Mouse (Mus musculus) limb, embryonic 10.5 days (tissue): ENCODE measurements around the gene Etaa1. TPM values are rescaled to one million over a fixed set of nuclear protein-coding genes. Genes with fewer than 3 reads are reported as not detected.
A peak's percentile ranks its signal among the peaks of the same experiment; 100 is the strongest.

Source experiments
- DNase-seq: peaks from one replicate; pipeline ENCODE4 v3.0.0-alpha.2; 2017; ENCODE audit warnings: low spot score
- H3K27ac ChIP-seq: fragments of 300-500 bp; sonication (generic); 2 replicates; pipeline ENCODE4 v1.5.1; 2016; ENCODE audit warnings: mild to moderate bottlenecking
- H3K27me3 ChIP-seq: fragments of 300-500 bp; sonication (generic); 2 replicates; pipeline ENCODE4 v1.6.1; 2016; ENCODE audit warnings: low read depth, mild to moderate bottlenecking; ENCODE audit not compliant: poor library complexity, severe bottlenecking
- H3K36me3 ChIP-seq: fragments of 300-500 bp; sonication (generic); 2 replicates; pipeline ENCODE4 v1.6.1; 2016; ENCODE audit warnings: mild to moderate bottlenecking, moderate library complexity
- H3K4me1 ChIP-seq: fragments of 300-500 bp; sonication (generic); 2 replicates; pipeline ENCODE4 v1.6.1; 2016
- H3K4me3 ChIP-seq: fragments of 300-500 bp; sonication (generic); 2 replicates; pipeline ENCODE4 v1.5.1; 2016; ENCODE audit warnings: mild to moderate bottlenecking, moderate library complexity
- H3K9me3 ChIP-seq: fragments of 300-500 bp; sonication (generic); replicated peaks from 2 replicates; pipeline ENCODE4 v1.6.1; 2016; ENCODE audit warnings: mild to moderate bottlenecking
- WGBS: fragments of 180-500 bp; shearing (Covaris S2); methylation state at CpG from one replicate; pipeline ENCODE4 v1.1.7; 2016; 5-methylcytosine and 5-hydroxymethylcytosine counted together
- polyA plus RNA-seq: library from polyadenylated mRNA; unstranded; fragments of >200 nt; fragmentation: Nextera tagmentation; extraction: Ambion mirVana; gene quantifications from 2 replicates; pipeline ENCODE4 v1.2.1, GENCODE M21; 2016

Gene Etaa1
- 13.8 and 15.1 TPM in 2 replicates for polyA plus RNA-seq

- peak; percentile 93 for DNase-seq
- H3K4me1 ChIP-seq, result no peaks in the 10 kb centered on the region
- H3K27ac ChIP-seq, result peak within 1 kb of the TSS; percentile 99
- H3K36me3 ChIP-seq, result peaks cover 35% of the 10 kb centered on the region
- H3K27me3 ChIP-seq, result no peaks in the 10 kb centered on the region
- no peaks in the 10 kb centered on the region for H3K9me3 ChIP-seq
- H3K4me3 ChIP-seq, result peak within 1 kb of the TSS; percentile 100
- WGBS, result under 1% methylated on average over 68 of the region's 69 CpGs
Observed at GRCm38 (mm10) chr11:17953231-17954134, at the start of gene Etaa1. Gene Etaa1 (minus strand): TSS chr11:17953875.

- H3K9me3 ChIP-seq, result no peaks in the 10 kb centered on the region
- no peak overlapping the region for H3K27ac ChIP-seq
- WGBS, result 90% methylated on average over 3 of the region's 3 CpGs
Observed at GRCm38 (mm10) chr11:17994151-17994550, 40.5 kb upstream of the Etaa1 start.

GRCm38 (mm10) chr11:17992311-17992710, 38.6 kb upstream of the Etaa1 start:
- no peaks in the 10 kb centered on the region for H3K36me3 ChIP-seq
- no peaks in the 10 kb centered on the region for H3K9me3 ChIP-seq
- no peak for DNase-seq
- 92% methylated on average over 9 of the region's 9 CpGs for WGBS
- H3K4me3 ChIP-seq, result no peak overlapping the region
- no peaks in the 10 kb centered on the region for H3K27me3 ChIP-seq
- no peaks in the 10 kb centered on the region for H3K4me1 ChIP-seq
- H3K27ac ChIP-seq, result no peak overlapping the region

More at GRCm38 (mm10) chr11:17994151-17994550, 40.5 kb upstream of the Etaa1 start:
- H3K36me3 ChIP-seq, result no peaks in the 10 kb centered on the region
- H3K27me3 ChIP-seq, result no peaks in the 10 kb centered on the region
- H3K4me1 ChIP-seq, result no peaks in the 10 kb centered on the region
- DNase-seq, result no peak
- H3K4me3 ChIP-seq, result no peak overlapping the region

- H3K27ac ChIP-seq, result no peak overlapping the region
- H3K27me3 ChIP-seq, result no peaks in the 10 kb centered on the region
- H3K4me3 ChIP-seq, result no peak overlapping the region
- 0 out of 2 replicates have a peak, but pooled peaks cover 3% of the 10 kb centered on the region for H3K4me1 ChIP-seq
- DNase-seq, result no peak
- 80% methylated on average over 2 of the region's 2 CpGs for WGBS
- H3K9me3 ChIP-seq, result no peaks in the 10 kb centered on the region
- H3K36me3 ChIP-seq, result no peaks in the 10 kb centered on the region
Observed at GRCm38 (mm10) chr11:17983331-17983730, 29.7 kb upstream of the Etaa1 start.

- H3K4me3 ChIP-seq, result no peak overlapping the region
- 0 out of 2 replicates have a peak, but pooled peaks cover 3% of the 10 kb centered on the region for H3K4me1 ChIP-seq
- no peaks in the 10 kb centered on the region for H3K9me3 ChIP-seq
- 69% methylated on average over 4 of the region's 4 CpGs for WGBS
- no peak for DNase-seq
- no peak overlapping the region for H3K27ac ChIP-seq
- no peaks in the 10 kb centered on the region for H3K36me3 ChIP-seq
- no peaks in the 10 kb centered on the region for H3K27me3 ChIP-seq
Observed at GRCm38 (mm10) chr11:17981246-17981645, 27.6 kb upstream of the Etaa1 start.

GRCm38 (mm10) chr11:17975581-17975980, 21.9 kb upstream of the Etaa1 start:
- Histone ChIP-seq H3K9me3 (no peaks in the 10 kb centered on the region), H3K4me3 (no peak overlapping the region), H3K27ac (no peak overlapping the region), H3K27me3 (no peaks in the 10 kb centered on the region), H3K36me3 (no peaks in the 10 kb centered on the region), H3K4me1 (no peaks in the 10 kb centered on the region)
- no peak for DNase-seq
- WGBS, result 83% methylated on average over 3 of the region's 3 CpGs

GRCm38 (mm10) chr11:17952791-17953190, 884 bp downstream of the Etaa1 start:
- no peaks in the 10 kb centered on the region for H3K27me3 ChIP-seq
- 2% methylated on average over 3 of the region's 3 CpGs for WGBS
- H3K4me3 ChIP-seq, result peak overlapping the region; percentile 100
- no peak for DNase-seq
- H3K36me3 ChIP-seq, result peaks cover 42% of the 10 kb centered on the region
- H3K27ac ChIP-seq, result peak overlapping the region; percentile 99
- H3K9me3 ChIP-seq, result no peaks in the 10 kb centered on the region
- H3K4me1 ChIP-seq, result no peaks in the 10 kb centered on the region

- DNase-seq, result no peak
- Histone ChIP-seq H3K4me1 (no peaks in the 10 kb centered on the region), H3K27ac (no peak overlapping the region), H3K4me3 (no peak overlapping the region), H3K9me3 (no peaks in the 10 kb centered on the region), H3K27me3 (no peaks in the 10 kb centered on the region), H3K36me3 (peaks cover 57% of the 10 kb centered on the region)
- 96% methylated on average over 3 of the region's 3 CpGs for WGBS
Observed at GRCm38 (mm10) chr11:17951336-17951735, 2.3 kb downstream of the Etaa1 start.

GRCm38 (mm10) chr11:17939168-17939567, 14.5 kb downstream of the Etaa1 start:
- Histone ChIP-seq H3K4me1 (no peaks in the 10 kb centered on the region), H3K9me3 (no peaks in the 10 kb centered on the region), H3K27me3 (no peaks in the 10 kb centered on the region), H3K4me3 (no peak overlapping the region), H3K27ac (no peak overlapping the region), H3K36me3 (peaks cover 51% of the 10 kb centered on the region)
- DNase-seq, result no peak
- WGBS, result 94% methylated on average over 1 of the region's 1 CpGs

GRCm38 (mm10) chr11:17937931-17938330, 15.7 kb downstream of the Etaa1 start:
- Histone ChIP-seq H3K4me3 (no peak overlapping the region), H3K4me1 (no peaks in the 10 kb centered on the region), H3K27me3 (no peaks in the 10 kb centered on the region), H3K27ac (no peak overlapping the region), H3K36me3 (peaks cover 41% of the 10 kb centered on the region), H3K9me3 (no peaks in the 10 kb centered on the region)
- DNase-seq, result no peak

GRCm38 (mm10) chr11:17917905-17918304, 35.8 kb downstream of the Etaa1 start:
- H3K27me3 ChIP-seq, result no peaks in the 10 kb centered on the region
- WGBS, result 85% methylated on average over 4 of the region's 4 CpGs

GRCm38 (mm10) chr11:17917101-17917500, 36.6 kb downstream of the Etaa1 start:
- no peaks in the 10 kb centered on the region for H3K27me3 ChIP-seq
- WGBS, result 94% methylated on average over 5 of the region's 5 CpGs
- no peak overlapping the region for H3K27ac ChIP-seq
- no peak for DNase-seq
- H3K4me1 ChIP-seq, result no peaks in the 10 kb centered on the region
- H3K9me3 ChIP-seq, result no peaks in the 10 kb centered on the region
- H3K36me3 ChIP-seq, result no peaks in the 10 kb centered on the region
- H3K4me3 ChIP-seq, result no peak overlapping the region

More at GRCm38 (mm10) chr11:17917905-17918304, 35.8 kb downstream of the Etaa1 start:
- Histone ChIP-seq H3K4me3 (no peak overlapping the region), H3K27ac (no peak overlapping the region), H3K9me3 (no peaks in the 10 kb centered on the region), H3K36me3 (no peaks in the 10 kb centered on the region), H3K4me1 (no peaks in the 10 kb centered on the region)
- DNase-seq, result no peak

- DNase-seq, result no peak
- no peak overlapping the region for H3K4me3 ChIP-seq
- WGBS, result 86% methylated on average over 1 of the region's 1 CpGs
Observed at GRCm38 (mm10) chr11:17916486-17916885, 37.2 kb downstream of the Etaa1 start.

More at GRCm38 (mm10) chr11:17916486-17916885, 37.2 kb downstream of the Etaa1 start:
- Histone ChIP-seq H3K27me3 (no peaks in the 10 kb centered on the region), H3K9me3 (no peaks in the 10 kb centered on the region), H3K36me3 (no peaks in the 10 kb centered on the region), H3K27ac (no peak overlapping the region), H3K4me1 (no peaks in the 10 kb centered on the region)
